Mouse (Mus musculus): ENCODE measurements around the gene Psapl1. TPM values are rescaled to one million over a fixed set of nuclear protein-coding genes. Genes with fewer than 3 reads are reported as not detected.

Psapl1 gene
- not detected for total RNA-seq (2021)
- long read RNA-seq, experiment 1, result 0 reads
- long read RNA-seq, experiment 2, result 0 reads

GRCm38 (mm10) chr5:36203916-36204315 is at the start of gene Psapl1:
TSS of gene Psapl1 (plus strand) at chr5:36204021.
- peak; percentile 68 for DNase-seq

GRCm38 (mm10) chr5:36154879-36155485 is 48.8 kb upstream of the Psapl1 start:
- no peak for DNase-seq

GRCm38 (mm10) chr5:36165424-36166302 is 38.2 kb upstream of the Psapl1 start:
- DNase-seq, result no peak

- DNase-seq, result no peak
These were observed 37.3 kb upstream of the Psapl1 start for GRCm38 (mm10) chr5:36166346-36167013.

GRCm38 (mm10) chr5:36168963-36169650 is 34.7 kb upstream of the Psapl1 start:
- DNase-seq, result peak; percentile 64

GRCm38 (mm10) chr5:36174569-36175115 is 29.2 kb upstream of the Psapl1 start:
- DNase-seq, result no peak

GRCm38 (mm10) chr5:36176409-36176808 is 27.4 kb upstream of the Psapl1 start:
- DNase-seq, result no peak

- DNase-seq, result no peak
These were observed 26.9 kb upstream of the Psapl1 start for GRCm38 (mm10) chr5:36176873-36177272.

GRCm38 (mm10) chr5:36178215-36178614 is 25.6 kb upstream of the Psapl1 start:
- no peak for DNase-seq

- no peak for DNase-seq
These were observed 25.0 kb upstream of the Psapl1 start for GRCm38 (mm10) chr5:36178785-36179184.

GRCm38 (mm10) chr5:36179708-36180107 is 24.1 kb upstream of the Psapl1 start:
- DNase-seq, result no peak

- no peak for DNase-seq
These were observed 21.5 kb upstream of the Psapl1 start for GRCm38 (mm10) chr5:36182326-36182725.

GRCm38 (mm10) chr5:36186294-36187053 is 17.3 kb upstream of the Psapl1 start:
- DNase-seq, result no peak

- peak; percentile 71 for DNase-seq
These were observed 15.5 kb upstream of the Psapl1 start for GRCm38 (mm10) chr5:36188310-36188709.

GRCm38 (mm10) chr5:36191285-36191684 is 12.5 kb upstream of the Psapl1 start:
- no peak for DNase-seq

GRCm38 (mm10) chr5:36191876-36192275 is 11.9 kb upstream of the Psapl1 start:
- no peak for DNase-seq

- peak; percentile 64 for DNase-seq
These were observed 11.1 kb upstream of the Psapl1 start for GRCm38 (mm10) chr5:36192677-36193076.

- no peak for DNase-seq
These were observed 9.2 kb upstream of the Psapl1 start for GRCm38 (mm10) chr5:36194631-36195030.

- DNase-seq, result no peak
These were observed 8.4 kb upstream of the Psapl1 start for GRCm38 (mm10) chr5:36195436-36195835.

GRCm38 (mm10) chr5:36199519-36199918 is 4.3 kb upstream of the Psapl1 start:
- DNase-seq, result no peak

- no peak for DNase-seq
These were observed 1.0 kb upstream of the Psapl1 start for GRCm38 (mm10) chr5:36202781-36203180.

All from gastrocnemius, postnatal 25 days (tissue).